Mouse (Mus musculus): ENCODE results near the gene Psmb11.
"Not testable (repeated sequence)": the region's sequence is repeated elsewhere in the genome, so short reads cannot be mapped to it uniquely, and the experiment has no call there.

The Psmb11 gene

DNA sequence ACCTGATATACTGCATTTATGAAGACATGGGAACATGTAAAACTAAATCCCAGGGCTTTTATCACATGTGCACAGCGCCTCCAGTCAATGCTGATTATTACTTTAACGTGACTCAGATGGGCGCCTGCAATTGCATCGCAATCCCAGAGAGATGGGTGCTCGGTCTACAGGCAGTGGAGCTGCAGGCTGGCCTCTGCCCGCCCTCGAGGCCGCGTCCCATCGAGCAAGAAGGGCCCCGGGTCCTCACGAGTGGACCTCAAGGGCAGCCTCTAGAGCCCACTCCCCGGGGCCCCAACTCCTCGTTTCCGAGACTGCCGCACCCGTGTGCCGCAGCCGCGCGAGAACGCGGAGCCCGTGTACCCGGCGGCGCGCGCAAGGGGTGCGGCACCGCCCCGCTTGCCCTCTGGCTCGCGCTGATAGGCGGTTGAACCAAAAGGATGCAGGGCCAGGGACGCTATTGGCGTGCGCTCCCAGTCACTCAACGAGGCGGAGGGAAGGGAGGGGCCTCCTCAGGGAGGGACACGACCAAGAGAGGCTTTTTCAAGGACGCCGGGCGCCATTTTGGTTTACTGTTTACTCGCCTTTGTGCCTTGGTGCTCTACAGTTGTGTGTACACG lies 18.1 kb upstream of the Psmb11 start:
- peak; percentile 66 for DNase-seq (ENCODE audit: extremely low read depth, low read depth, low spot score)

DNA sequence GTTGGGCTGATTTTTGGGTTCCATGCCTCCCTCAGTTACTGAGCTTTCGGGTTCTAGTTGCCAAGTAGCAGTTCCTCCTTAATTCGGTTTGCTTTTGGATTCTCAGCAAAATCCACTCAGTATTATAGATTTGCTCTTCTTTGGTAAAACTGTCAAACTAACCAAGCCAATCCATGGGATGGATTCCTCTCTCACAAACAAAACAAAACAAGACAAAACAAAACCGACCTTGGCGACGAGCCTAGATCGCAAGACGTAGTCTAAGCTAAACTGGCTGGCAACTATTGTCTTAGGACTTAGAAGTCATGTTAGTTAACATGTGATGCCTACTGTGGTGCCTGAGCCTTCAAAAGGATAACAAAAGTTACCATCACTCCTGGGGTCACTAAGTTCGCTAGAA lies 17.5 kb upstream of the Psmb11 start:
- no peak for DNase-seq (ENCODE audit: extremely low read depth, low read depth, low spot score)

DNA sequence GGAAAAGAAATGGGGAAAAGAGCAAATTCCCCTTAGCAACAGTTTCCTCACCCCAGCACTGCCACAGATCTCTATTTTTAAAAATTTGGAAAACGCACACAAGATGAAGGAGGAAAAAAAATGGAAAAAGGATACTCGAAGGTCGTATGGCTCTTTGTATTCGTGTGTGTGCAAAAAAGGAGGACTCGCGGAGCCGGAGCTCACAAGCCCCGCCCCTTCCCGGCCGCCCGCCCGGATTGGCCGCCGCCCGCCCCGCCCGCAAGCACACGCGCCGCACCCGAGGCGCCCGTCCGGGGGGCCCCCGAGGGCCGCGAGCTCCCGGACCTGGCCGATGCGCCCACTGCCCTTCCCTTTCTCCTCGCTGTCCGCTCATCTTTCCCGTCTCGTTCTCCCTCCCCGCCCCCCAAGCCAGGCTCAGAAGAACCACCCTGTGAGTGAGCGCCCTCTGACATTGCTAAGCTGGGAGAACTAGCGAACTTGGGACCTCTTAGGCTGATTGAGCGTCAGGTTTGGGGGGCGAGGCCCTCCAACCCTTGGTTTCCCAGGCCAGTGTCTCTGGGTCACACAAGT lies 15.4 kb upstream of the Psmb11 start, which contains the start of gene 4931414P19Rik:
Gene 4931414P19Rik, minus strand, starts transcription at position 242 of the 570 bp plus-strand sequence.
- DNase-seq (ENCODE audit: extremely low read depth, low read depth, low spot score) = no peak

DNA sequence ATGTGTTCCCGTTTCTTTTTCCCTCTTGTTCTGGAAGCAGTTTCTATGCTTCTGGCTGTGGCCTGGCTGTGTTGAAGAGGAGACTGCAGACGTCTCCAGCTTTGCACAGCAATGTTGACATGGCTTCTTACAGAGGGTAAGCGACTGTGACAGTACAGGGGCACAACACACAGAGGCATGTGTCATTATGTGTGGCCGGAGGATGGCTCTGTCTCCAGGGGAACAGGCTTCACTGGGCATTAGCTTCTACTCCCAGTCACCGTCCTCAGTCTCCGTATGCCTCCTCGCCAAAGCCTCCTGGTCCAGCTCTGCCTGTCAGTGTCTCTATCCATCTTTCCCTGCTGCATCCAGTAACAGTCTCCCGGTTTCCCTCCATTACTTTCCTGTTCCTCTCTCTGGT lies 14.0 kb upstream of the Psmb11 start:
- DNase-seq (ENCODE audit: extremely low read depth, low read depth, low spot score) = no peak

DNA sequence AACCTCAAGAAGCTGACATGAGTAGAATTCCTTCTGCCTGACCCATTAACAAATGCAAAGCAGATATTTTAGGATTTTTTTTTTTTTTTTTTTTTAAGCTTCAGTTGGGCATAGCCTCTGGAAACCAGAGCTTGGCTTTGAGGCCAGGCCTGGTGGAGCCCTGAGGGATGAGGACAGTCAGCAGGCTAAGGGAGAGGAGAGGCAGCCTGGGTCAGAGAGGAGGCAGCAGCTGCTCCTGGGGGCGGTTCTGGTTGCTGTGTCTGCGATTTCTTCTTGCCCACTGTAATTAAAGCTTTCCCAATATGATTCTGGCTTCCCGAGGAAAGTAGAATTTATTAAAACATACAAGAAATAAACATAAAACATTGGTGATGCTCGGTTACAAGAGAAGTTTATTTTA lies 12.0 kb upstream of the Psmb11 start:
- DNase-seq (ENCODE audit: extremely low read depth, low read depth, low spot score) = no peak

DNA sequence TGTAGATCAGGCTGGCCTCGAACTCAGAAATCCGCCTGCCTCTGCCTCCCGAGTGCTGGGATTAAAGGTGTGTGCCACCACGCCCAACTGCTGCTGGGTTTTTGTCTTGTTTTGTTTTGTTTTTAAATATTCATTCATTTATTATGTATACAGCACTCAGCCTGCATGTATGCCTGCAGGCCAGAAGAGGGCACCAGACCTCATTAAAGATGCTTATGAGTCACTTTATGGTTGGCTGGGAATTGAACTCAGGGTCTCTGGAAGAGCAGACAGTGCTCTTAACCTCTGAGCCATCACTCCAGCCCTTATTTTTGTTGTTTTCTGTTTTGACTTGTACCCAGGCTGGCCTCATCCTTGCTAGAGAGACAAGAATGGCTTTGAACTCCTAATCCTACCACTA lies 11.3 kb upstream of the Psmb11 start:
- DNase-seq (ENCODE audit: extremely low read depth, low read depth, low spot score) = no peak

DNA sequence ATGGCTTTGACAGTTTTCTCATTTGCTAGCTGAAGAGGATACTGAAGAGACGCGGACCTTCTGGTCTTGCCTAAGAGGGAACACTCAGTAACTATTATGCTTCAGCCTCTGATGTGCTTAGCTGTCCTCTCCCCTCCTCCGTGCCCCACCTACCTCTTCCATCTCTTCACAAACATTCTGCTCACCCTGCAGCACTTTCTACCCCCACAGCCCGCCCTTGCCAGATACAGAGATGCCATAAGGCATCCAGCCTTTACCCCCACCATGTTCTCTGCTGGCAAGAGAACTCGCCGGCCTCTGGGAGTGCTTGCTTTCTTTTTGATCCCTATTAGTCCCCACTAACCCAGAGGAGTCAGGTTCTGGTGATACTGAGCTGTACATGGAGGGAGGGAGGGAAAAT lies 10.6 kb upstream of the Psmb11 start:
- DNase-seq (ENCODE audit: extremely low read depth, low read depth, low spot score) = no peak

DNA sequence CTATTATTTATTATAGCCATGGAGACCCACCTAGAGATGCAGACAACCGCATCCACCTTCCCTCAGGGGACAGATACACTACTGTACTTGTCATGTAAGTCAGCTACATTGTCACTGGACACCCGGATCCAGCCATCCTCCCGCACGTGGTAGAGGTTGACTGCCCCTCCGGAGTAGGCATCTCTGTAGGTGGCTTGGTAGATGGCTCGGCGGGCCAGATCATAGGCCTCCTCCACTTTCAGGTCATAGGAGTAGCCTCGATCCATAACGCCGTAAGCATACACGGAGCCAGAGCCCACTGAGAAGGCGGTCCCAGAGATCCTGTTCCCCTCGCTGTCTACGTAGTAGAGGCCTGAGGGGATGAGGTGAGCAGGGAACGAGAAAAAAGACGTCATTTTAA lies 7.1 kb upstream of the Psmb11 start:
- not testable (repeated sequence) for DNase-seq (ENCODE audit: extremely low read depth, low read depth, low spot score)

DNA sequence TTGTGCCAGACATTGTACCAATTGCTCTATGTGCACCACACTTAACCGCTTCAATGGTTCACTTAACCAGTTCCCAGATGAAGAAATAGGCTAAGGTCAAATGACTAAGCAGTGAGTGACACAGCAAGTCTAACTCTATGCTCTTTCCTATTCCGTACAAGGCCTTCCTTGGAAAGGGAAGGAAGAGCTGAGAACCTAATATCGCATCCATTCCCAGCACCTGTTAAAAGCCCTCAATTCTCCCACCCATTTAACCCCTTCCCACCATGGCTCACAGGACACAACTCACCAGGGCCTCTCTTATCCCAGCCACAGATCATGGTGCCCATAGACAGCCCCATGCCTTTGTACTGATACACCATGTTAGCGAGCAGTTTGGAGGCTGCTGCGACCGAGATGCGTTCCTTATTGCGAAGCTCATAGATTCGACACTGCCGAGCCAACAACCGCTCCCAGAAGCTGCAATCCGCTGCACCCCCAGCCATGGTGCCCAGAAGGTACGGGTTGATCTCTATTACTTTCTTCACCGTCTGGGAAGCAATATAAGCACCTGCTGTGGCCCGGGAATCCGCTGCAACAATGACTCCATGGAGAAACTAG lies 4.9 kb upstream of the Psmb11 start:
- peak; percentile 28 for DNase-seq (ENCODE audit: extremely low read depth, low read depth, low spot score)

DNA sequence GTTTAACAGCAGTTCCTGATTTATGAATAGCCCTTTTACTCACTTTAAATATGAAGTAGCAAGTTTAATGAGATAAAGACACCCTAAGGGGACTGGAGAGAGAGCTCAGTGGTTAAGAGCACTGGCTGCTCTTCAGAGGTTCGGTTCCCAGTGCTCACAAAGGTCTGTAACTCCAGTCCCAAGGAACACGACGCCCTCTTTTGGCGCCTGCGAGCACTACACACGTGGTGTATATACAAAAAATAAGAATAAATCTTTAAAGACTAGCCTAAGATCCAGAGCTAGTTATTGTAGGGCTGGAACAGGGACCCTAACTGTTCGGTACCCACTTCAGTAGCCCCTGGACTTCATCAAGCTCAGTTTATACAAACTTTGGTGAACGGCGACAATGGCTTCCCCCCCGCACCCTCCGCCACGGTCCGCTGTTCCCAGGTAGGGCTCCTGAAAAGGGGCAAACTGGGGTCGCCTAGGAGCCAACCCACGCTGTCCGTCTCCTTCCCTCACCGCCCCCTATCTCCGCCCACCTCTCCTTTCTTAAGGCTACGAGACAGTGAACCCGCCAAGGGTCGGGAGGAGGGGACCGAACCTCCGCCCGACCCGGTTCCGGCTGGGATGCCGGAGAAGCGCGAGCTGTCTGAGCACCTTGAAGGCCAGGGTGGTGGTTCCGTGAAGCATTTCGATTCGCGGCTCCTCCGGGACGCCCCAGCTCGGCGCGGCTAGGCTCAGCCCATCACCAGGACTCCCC lies 3.9 kb upstream of the Psmb11 start:
- no peak for DNase-seq (ENCODE audit: extremely low read depth, low read depth, low spot score)

DNA sequence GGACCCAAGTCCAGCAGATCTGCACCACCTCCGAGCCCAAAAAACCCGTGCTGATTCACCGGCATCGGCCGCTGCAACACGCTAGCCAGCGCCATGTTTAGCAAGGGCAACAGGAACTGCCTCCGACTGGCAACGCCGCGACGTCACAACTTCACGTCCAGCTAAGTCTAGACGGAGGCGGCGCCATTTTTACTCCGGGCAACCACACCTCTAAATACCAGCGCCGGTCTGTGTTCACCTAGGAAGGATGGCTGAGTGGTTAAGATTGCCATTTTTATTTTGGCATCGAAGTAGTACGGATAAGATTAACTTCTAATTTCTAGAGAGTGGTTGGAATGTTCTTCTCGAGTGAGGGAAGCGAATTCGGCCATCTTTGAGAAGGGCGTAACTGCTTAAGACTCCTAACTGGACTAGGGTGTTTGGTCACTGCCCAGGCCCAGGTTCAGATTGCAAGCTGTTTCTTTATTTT lies 3.3 kb upstream of the Psmb11 start, which contains the start of gene Psmb5:
Gene Psmb5, minus strand, starts transcription at position 126 of the 469 bp plus-strand sequence.
- DNase-seq (ENCODE audit: extremely low read depth, low read depth, low spot score) = peak; percentile 47

DNA sequence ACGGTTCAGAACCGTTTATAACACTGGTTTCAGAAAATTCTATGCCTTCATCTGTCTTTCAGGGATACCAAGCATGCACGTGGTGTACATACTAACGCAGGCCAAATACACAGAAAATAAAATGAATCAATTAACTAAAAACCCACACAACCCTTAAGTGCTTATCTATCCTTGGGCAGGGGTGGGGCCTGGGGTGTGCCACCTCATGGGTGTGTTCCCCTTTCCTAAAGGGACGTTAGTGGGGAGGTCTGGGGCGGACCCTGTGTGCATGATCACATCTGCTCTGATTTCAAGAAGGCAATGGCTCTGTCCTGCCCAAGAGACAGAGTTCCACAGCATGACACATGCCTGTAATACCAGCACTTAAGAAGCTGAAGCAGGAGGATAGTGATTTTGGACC lies 2.1 kb downstream of the Psmb11 start:
- DNase-seq (ENCODE audit: extremely low read depth, low read depth, low spot score) = no peak

DNA sequence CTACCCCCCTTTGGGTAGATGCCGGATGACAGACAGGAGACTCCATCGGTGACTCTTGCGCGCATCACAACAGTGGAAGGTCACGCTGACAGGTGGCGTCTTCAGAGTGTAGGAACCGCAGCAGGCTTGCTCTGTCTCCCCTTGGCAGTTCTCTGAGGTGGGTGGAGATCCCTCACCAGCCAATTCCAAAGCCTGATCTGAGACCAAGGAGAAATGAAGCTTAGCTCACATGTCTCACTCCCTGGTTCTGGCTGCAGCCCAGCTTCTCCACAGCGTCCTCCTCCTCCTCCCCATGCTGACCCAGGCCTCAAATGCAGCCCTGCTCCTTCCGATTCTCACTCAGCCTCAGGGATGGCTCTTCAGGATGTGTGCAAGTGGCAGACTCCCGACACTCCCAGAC lies 3.7 kb downstream of the Psmb11 start:
- DNase-seq (ENCODE audit: extremely low read depth, low read depth, low spot score) = no peak

DNA sequence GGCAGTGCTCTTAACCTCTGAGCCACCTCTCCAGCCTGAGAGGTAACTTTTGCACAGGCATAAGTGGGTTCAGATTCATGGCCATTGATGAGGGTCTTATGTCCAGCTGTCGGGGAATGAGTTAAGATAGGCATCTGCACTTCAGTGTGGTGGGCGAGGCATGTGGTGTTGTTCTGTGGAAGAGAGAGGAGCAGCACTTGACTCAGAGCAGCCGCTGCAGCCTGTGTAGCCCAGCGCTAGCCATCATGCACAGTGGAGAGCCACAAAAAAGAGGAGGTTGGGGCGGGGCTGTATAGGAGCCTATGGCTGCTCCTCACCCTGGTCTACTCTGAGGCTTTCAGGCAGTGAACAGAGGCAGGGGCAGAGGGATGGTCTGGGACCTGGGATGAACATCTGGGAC lies 6.9 kb downstream of the Psmb11 start:
- no peak for DNase-seq (ENCODE audit: extremely low read depth, low read depth, low spot score)

DNA sequence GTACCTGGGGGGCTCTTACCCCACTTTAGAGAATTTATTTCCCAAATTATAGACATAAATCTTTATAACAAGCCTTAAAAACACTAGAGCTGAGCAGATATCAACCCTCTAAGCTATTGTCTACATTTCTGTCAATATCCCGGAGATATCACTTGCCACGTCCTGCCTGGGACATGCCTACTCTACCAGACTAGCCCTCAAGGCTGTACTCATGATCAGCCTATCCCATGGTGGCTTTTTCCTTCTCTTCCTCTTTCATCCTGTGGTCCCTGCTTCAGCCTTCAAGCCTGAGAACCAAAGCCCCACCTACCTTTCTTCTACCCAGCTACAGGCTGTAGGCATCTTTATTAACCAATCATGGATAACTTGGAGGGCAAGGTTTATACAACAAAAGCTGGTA lies 8.6 kb downstream of the Psmb11 start:
- no peak for DNase-seq (ENCODE audit: extremely low read depth, low read depth, low spot score)

DNA sequence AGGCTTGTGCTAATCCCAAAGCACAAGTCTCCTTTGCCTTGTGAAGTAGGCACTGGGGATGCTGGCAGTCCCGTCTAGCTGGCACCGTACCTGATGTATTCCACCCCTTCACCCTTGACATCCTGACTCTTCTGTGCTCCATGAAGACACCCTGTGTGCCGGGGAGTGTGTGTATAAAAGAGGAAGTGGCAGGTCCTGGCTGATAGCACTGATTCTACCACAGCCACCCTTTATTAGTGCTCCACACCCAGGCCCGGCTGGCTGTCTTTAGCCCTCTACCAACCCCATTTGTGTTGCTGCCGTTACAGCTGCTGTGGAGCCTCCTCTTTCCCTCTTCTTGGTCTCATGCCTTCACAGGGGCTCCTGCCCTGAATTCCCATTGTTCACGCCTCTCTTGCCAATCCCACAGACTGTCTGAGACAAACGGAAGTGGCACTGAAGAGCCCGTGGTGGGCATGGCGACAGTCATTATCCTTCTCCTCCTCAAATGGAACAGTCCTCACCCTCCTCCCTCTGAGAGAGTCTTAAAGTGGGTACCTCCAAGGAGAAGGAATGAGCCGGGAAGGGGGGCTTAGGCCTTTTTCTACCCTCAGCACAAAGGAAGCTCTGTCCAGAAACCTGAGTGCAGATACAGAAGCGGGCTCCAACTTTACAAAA lies 9.5 kb downstream of the Psmb11 start:
- DNase-seq (ENCODE audit: extremely low read depth, low read depth, low spot score) = no peak

DNA sequence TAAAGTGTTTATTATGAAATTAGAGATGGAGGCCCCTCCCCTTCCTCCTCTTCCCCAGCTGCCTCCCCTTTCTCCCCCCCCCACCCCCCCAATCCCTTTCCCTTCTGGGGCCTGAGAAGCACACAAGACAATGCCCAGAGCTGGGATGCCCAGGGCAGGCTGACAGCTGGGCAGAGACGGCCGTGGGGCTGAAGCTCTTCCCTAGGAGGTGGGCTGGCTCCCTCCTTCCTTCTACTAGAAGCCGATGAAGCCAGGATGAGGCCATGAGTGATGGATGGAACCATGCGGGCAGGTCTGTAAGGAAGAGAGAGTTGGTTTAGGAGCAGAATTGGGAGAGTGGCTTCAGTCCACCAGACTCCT lies 10.0 kb downstream of the Psmb11 start:
- DNase-seq (ENCODE audit: extremely low read depth, low read depth, low spot score) = no peak

DNA sequence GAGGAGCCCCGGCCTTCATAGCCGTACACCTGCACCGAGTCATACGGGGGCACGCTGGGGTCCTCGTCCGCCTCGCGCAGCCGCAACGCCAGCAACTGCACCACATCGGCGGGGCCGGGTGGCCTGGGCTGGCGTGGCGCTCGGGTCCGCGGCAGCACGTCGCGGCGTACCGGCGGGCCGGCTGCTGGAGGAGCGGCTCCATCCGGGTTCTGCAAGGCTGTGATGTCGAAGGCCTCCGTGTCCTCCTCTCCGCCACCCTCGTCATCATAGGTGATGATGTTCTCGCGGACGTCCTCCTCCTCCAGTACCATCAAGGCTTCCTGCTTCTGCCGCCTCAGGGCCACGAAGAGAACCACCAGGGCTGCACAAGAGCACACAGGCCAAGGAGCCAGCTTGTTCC lies 11.0 kb downstream of the Psmb11 start:
- no peak for DNase-seq (ENCODE audit: extremely low read depth, low read depth, low spot score)

DNA sequence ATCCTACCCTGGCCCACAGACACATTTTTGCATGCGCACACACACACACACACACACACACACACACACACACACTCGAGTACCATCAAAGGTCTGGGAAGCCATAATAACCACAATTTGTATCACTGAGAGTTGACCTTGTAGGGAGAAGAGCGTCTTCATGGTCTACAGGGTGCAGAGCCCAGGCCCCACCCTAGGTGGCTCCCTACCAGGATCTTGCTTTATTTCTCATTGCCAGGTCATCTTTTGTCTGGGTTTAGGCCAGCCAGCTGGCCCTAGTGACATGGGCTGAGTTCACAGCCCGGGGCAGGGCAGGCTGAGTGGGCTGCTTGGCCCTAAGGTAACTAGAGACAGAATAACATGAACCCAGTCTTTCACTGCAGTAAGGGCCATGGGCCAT lies 12.9 kb downstream of the Psmb11 start:
- no peak for DNase-seq (ENCODE audit: extremely low read depth, low read depth, low spot score)

DNA sequence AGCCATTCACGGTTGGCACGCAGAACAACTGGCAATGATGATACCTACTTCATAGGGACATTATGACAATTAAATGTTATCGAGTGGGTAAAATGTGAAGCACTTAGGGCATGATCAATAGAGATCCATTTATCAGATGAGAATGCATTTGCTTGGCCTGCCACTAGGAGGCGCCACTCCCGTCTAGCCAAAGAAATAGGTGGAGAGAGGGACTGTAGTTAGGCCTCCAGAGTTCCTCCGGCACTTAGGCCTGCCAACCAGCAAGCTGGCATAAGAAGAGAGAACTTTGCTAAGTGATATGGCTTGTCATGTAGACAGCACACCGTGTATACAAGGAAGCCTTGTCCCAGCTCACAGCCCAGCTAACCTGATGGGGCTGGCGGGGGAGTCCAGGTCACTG lies 15.7 kb downstream of the Psmb11 start:
- DNase-seq (ENCODE audit: extremely low read depth, low read depth, low spot score) = no peak

DNA sequence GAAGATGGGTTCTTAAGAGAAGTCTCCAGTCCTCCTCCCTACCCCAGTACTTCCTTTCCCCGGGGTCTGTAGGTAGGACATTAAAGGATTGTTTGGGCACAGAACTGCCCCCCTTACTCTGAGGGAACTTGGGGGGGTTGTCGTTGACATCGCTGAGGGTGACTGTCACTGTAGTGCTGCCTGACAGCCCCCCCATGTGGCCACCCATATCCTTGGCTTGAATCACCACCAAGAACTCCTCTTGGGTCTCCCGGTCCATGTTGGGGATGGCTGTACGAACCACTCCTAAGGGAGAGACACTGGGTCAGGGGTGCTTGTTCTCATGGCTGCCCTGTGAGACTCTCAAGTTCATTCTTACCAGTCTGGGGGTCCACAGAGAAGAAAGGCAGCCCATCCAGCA lies 17.0 kb downstream of the Psmb11 start:
- DNase-seq (ENCODE audit: extremely low read depth, low read depth, low spot score) = no peak

Measured in fat pad, adult 2 months (tissue).